Mouse (Mus musculus): ENCODE measurements around the gene Mta2. TPM values are rescaled to one million over a fixed set of nuclear protein-coding genes. Genes with fewer than 3 reads are reported as not detected.
A peak's percentile ranks its signal among the peaks of the same experiment; 100 is the strongest.

Mta2 gene
- total and polyA plus RNA-seq, 3 experiments: 76.9 to 183 (median 177) TPM

DNA sequence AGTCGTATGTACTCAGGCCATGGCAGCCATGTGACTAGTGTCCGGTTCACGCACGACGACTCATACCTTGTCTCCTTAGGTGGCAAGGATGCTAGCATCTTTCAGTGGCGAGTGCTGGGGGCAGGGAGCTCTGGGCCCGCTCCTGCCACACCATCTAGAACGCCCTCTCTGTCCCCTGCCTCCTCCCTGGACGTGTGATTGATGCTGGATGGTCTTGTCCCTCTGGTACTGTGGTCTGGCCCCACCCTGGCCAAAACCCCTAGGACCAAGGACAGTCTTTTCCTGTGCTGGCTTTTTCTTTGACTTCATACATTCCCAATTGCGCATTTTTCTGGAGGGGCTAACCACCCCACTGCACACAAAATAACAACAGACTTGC, 550 bp upstream of the Mta2 start:
- H3K4me1 ChIP-seq (ENCODE audit: insufficient read depth, low read depth, low read length): peaks cover 76% of the 10 kb centered on the region

GRCm38 (mm10) chr19:8942276-8942964, 745 bp downstream of the Mta2 start:
- peaks cover 75% of the 10 kb centered on the region for H3K36me3 ChIP-seq (replicated peaks)
- no peaks in the 10 kb centered on the region for H3K9me3 ChIP-seq (replicated peaks)
- TF ChIP-seq GATA1 (IDR thresholded peaks at IDR 0.05; ENCODE audit: borderline replicate concordance, low read length) (no peak), POLR2AphosphoS5 (IDR thresholded peaks at IDR 0.05; ENCODE audit: insufficient replicate concordance, low read depth, low read length) (no peak), GATA2 (IDR thresholded peaks at IDR 0.05; ENCODE audit: borderline replicate concordance, low read depth, low read length) (no peak), CTCF (IDR thresholded peaks at IDR 0.05; ENCODE audit: low read depth, low read length) (no peak), TAL1 (conservative IDR thresholded peaks at IDR 0.05; ENCODE audit: low read depth, low read length) (no peak)
- ATAC-seq (ENCODE audit: extremely low read depth, insufficient number of reproducible peaks, low FRiP score, poor library complexity, severe bottlenecking) (no peak), DNase-seq (ENCODE audit: low spot score) (peak; percentile 38)
- no peaks in the 10 kb centered on the region for H3K27me3 ChIP-seq (ENCODE audit: insufficient read depth, low read length)
- H3K4me3 ChIP-seq (ENCODE audit: low read depth, low read length): peak overlapping the region; percentile 97
- H3K4me1 ChIP-seq (ENCODE audit: insufficient read depth, low read depth, low read length): peaks cover 77% of the 10 kb centered on the region

More for the DNA sequence above, 550 bp upstream of the Mta2 start:
- no peak for TF ChIP-seq TAL1 (conservative IDR thresholded peaks at IDR 0.05; ENCODE audit: low read depth, low read length)
- no peak for TF ChIP-seq POLR2AphosphoS5 (IDR thresholded peaks at IDR 0.05; ENCODE audit: insufficient replicate concordance, low read depth, low read length)
- no peak for TF ChIP-seq GATA1 (IDR thresholded peaks at IDR 0.05; ENCODE audit: borderline replicate concordance, low read length)
- no peaks in the 10 kb centered on the region for H3K27me3 ChIP-seq (ENCODE audit: insufficient read depth, low read length)
- peaks cover 76% of the 10 kb centered on the region for H3K36me3 ChIP-seq (replicated peaks)
- ATAC-seq (ENCODE audit: extremely low read depth, insufficient number of reproducible peaks, low FRiP score, poor library complexity, severe bottlenecking) (no peak), DNase-seq (ENCODE audit: low spot score) (no peak)
- peak overlapping the region; percentile 97; the same call in 1 of the 2 replicates for H3K4me3 ChIP-seq (ENCODE audit: low read depth, low read length)
- no peaks in the 10 kb centered on the region for H3K9me3 ChIP-seq (replicated peaks)

DNA sequence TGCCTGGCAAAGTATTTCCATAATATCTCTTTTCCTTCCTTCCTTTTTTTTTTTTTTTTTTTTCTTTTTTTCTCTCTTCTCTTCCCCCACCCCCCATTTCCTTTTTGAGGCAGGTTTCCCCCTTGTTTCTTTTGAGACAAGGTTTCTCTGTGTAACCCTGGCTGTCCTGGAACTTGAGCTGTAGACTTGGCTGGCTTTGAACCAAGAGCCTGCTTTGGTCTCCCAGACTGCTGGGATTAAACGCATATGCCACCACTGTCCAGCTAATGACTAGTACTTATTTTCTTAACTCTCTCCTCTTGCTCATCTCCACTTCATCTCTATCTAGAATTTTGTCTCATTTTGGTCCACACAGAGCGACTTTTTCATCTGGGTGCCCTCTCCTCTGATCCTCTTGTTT, 1.4 kb downstream of the Mta2 start:
- Histone ChIP-seq H3K27me3 (ENCODE audit: insufficient read depth, low read length) (no peaks in the 10 kb centered on the region), H3K36me3 (replicated peaks) (peaks cover 75% of the 10 kb centered on the region), H3K4me1 (ENCODE audit: insufficient read depth, low read depth, low read length) (peaks cover 80% of the 10 kb centered on the region), H3K9me3 (replicated peaks) (no peaks in the 10 kb centered on the region), H3K4me3 (ENCODE audit: low read depth, low read length) (peak overlapping the region; percentile 97)
- no peak for ATAC-seq (ENCODE audit: extremely low read depth, insufficient number of reproducible peaks, low FRiP score, poor library complexity, severe bottlenecking)
- TF ChIP-seq CTCF (IDR thresholded peaks at IDR 0.05; ENCODE audit: low read depth, low read length): no peak
- no peak for TF ChIP-seq POLR2AphosphoS5 (IDR thresholded peaks at IDR 0.05; ENCODE audit: insufficient replicate concordance, low read depth, low read length)
- no peak for TF ChIP-seq GATA1 (IDR thresholded peaks at IDR 0.05; ENCODE audit: borderline replicate concordance, low read length)
- no peak for TF ChIP-seq TAL1 (conservative IDR thresholded peaks at IDR 0.05; ENCODE audit: low read depth, low read length)
- no peak for TF ChIP-seq GATA2 (IDR thresholded peaks at IDR 0.05; ENCODE audit: borderline replicate concordance, low read depth, low read length)
- DNase-seq (ENCODE audit: low spot score): no peak

DNA sequence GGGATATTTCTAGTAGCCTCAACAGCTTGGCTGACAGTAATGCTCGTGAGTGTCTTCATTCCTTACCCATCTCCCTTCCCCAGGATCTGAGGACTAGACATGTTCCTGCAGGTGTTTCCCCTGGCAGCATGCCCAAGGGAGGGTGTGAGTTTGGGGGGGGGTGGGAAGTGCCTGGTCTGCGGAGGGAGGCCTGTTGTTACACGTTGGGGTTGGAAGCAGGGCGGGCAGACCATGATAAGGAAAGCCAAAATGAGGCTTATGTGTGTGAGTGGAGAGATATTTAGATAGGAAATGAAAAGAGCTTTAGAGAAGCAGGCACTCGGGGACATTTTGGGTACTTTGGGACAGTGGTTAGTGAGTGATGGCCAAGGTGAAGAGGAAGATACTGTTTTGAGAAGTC, 2.4 kb downstream of the Mta2 start:
- TF ChIP-seq TAL1 (conservative IDR thresholded peaks at IDR 0.05; ENCODE audit: low read depth, low read length) (peak; percentile 46; the same call in 1 of the 2 replicates), GATA2 (IDR thresholded peaks at IDR 0.05; ENCODE audit: borderline replicate concordance, low read depth, low read length) (no peak), POLR2AphosphoS5 (IDR thresholded peaks at IDR 0.05; ENCODE audit: insufficient replicate concordance, low read depth, low read length) (no peak)
- H3K4me3 ChIP-seq (ENCODE audit: low read depth, low read length): peak overlapping the region; percentile 97
- H3K27me3 ChIP-seq (ENCODE audit: insufficient read depth, low read length): no peaks in the 10 kb centered on the region
- ATAC-seq (ENCODE audit: extremely low read depth, insufficient number of reproducible peaks, low FRiP score, poor library complexity, severe bottlenecking) (peak; percentile 47), DNase-seq (ENCODE audit: low spot score) (no peak)
- H3K9me3 ChIP-seq (replicated peaks): no peaks in the 10 kb centered on the region
- peaks cover 75% of the 10 kb centered on the region for H3K36me3 ChIP-seq (replicated peaks)
- H3K4me1 ChIP-seq (ENCODE audit: insufficient read depth, low read depth, low read length): peaks cover 80% of the 10 kb centered on the region

- ATAC-seq (ENCODE audit: extremely low read depth, insufficient number of reproducible peaks, low FRiP score, poor library complexity, severe bottlenecking) (no peak), DNase-seq (ENCODE audit: low spot score) (peak; percentile 68)
- no peak for TF ChIP-seq GATA1 (IDR thresholded peaks at IDR 0.05; ENCODE audit: borderline replicate concordance, low read length)
- TF ChIP-seq POLR2AphosphoS5 (IDR thresholded peaks at IDR 0.05; ENCODE audit: insufficient replicate concordance, low read depth, low read length): no peak
- TF ChIP-seq TAL1 (conservative IDR thresholded peaks at IDR 0.05; ENCODE audit: low read depth, low read length): no peak
- TF ChIP-seq CTCF (IDR thresholded peaks at IDR 0.05; ENCODE audit: low read depth, low read length): no peak
- TF ChIP-seq GATA2 (IDR thresholded peaks at IDR 0.05; ENCODE audit: borderline replicate concordance, low read depth, low read length): no peak
- H3K36me3 ChIP-seq (replicated peaks): peaks cover 73% of the 10 kb centered on the region
- H3K27me3 ChIP-seq (ENCODE audit: insufficient read depth, low read length): no peaks in the 10 kb centered on the region
- peaks cover 78% of the 10 kb centered on the region for H3K4me1 ChIP-seq (ENCODE audit: insufficient read depth, low read depth, low read length)
- H3K9me3 ChIP-seq (replicated peaks): no peaks in the 10 kb centered on the region
- H3K4me3 ChIP-seq (ENCODE audit: low read depth, low read length): peak overlapping the region; percentile 54
Observed at GRCm38 (mm10) chr19:8944750-8945149, 3.1 kb downstream of the Mta2 start.

GRCm38 (mm10) chr19:8945251-8945650, 3.6 kb downstream of the Mta2 start:
- ATAC-seq (ENCODE audit: extremely low read depth, insufficient number of reproducible peaks, low FRiP score, poor library complexity, severe bottlenecking) (no peak), DNase-seq (ENCODE audit: low spot score) (no peak)
- peak overlapping the region; percentile 54 for H3K4me3 ChIP-seq (ENCODE audit: low read depth, low read length)
- H3K9me3 ChIP-seq (replicated peaks): no peaks in the 10 kb centered on the region
- peaks cover 72% of the 10 kb centered on the region for H3K36me3 ChIP-seq (replicated peaks)
- no peaks in the 10 kb centered on the region for H3K27me3 ChIP-seq (ENCODE audit: insufficient read depth, low read length)
- TF ChIP-seq TAL1 (conservative IDR thresholded peaks at IDR 0.05; ENCODE audit: low read depth, low read length) (no peak), GATA1 (IDR thresholded peaks at IDR 0.05; ENCODE audit: borderline replicate concordance, low read length) (no peak), CTCF (IDR thresholded peaks at IDR 0.05; ENCODE audit: low read depth, low read length) (no peak), POLR2AphosphoS5 (IDR thresholded peaks at IDR 0.05; ENCODE audit: insufficient replicate concordance, low read depth, low read length) (no peak), GATA2 (IDR thresholded peaks at IDR 0.05; ENCODE audit: borderline replicate concordance, low read depth, low read length) (no peak)
- H3K4me1 ChIP-seq (ENCODE audit: insufficient read depth, low read depth, low read length): peaks cover 76% of the 10 kb centered on the region
